Mouse (Mus musculus) CH12.LX (cell line): ENCODE results near the gene Robo3. TPM values are rescaled to one million over a fixed set of nuclear protein-coding genes. Genes with fewer than 3 reads are reported as not detected.
A peak's percentile ranks its signal among the peaks of the same experiment; 100 is the strongest.

Experiments
- DNase-seq: peaks from one replicate; pipeline ENCODE4 v3.0.0-alpha.2; 2013; ENCODE audit errors: extremely low read depth
- H3K27ac ChIP-seq: 2 replicates; pipeline ENCODE4 v1.5.1; 2012; ENCODE audit warnings: low read depth, mild to moderate bottlenecking, control low read depth, moderate library complexity; ENCODE audit not compliant: insufficient read depth
- H3K27me3 ChIP-seq: replicated peaks from 2 replicates; pipeline ENCODE3; 2012; ENCODE audit warnings: inconsistent platforms
- H3K36me3 ChIP-seq, 2 experiments: replicated peaks in 1 of 2; 2 replicates each; pipeline versions ENCODE3 to v1.6.1; 2012; ENCODE audit warnings: inconsistent platforms in 1 of 2, low read length in 1 of 2, mild to moderate bottlenecking in 1 of 2, mixed read lengths in 1 of 2, moderate library complexity in 1 of 2; ENCODE audit not compliant: control insufficient read depth in 1 of 2, insufficient read depth in 1 of 2
- H3K4me1 ChIP-seq, 2 experiments: 2 replicates each; pipeline ENCODE4 v1.6.1; 2012; ENCODE audit warnings: inconsistent platforms in 1 of 2, moderate library complexity in 1 of 2; ENCODE audit not compliant: insufficient read depth in 2 of 2, control insufficient read depth in 1 of 2
- H3K4me2 ChIP-seq: 2 replicates; pipeline ENCODE4 v1.6.1; 2012; ENCODE audit warnings: low read depth, mild to moderate bottlenecking, control low read depth; ENCODE audit not compliant: poor library complexity, insufficient read depth, severe bottlenecking
- H3K4me3 ChIP-seq, 3 experiments: fragments of 150-350 bp in 1 of 3; sonication (generic) in 1 of 3; replicated peaks in 1 of 3; 2 replicates each; pipeline versions ENCODE3 to v1.5.1; 2011 to 2012; ENCODE audit warnings: low read depth in 2 of 3, low read length in 2 of 3, mild to moderate bottlenecking in 2 of 3, moderate library complexity in 2 of 3, control low read depth in 1 of 3, improper control_type of control experiment in 1 of 3, inconsistent platforms in 1 of 3, mixed read lengths in 1 of 3; ENCODE audit not compliant: poor library complexity in 1 of 3
- H3K79me2 ChIP-seq: replicated peaks from 2 replicates; pipeline ENCODE4 v1.6.1; 2012; ENCODE audit warnings: mild to moderate bottlenecking, moderate library complexity; ENCODE audit not compliant: control insufficient read depth, poor library complexity, insufficient read depth, severe bottlenecking; ENCODE audit errors: extremely low read depth
- H3K9ac ChIP-seq: 2 replicates; pipeline ENCODE4 v1.6.1; 2012; ENCODE audit warnings: low read depth, mild to moderate bottlenecking, control low read depth, moderate library complexity; ENCODE audit not compliant: insufficient read depth
- H3K9me3 ChIP-seq: replicated peaks from 2 replicates; pipeline ENCODE3; 2012; ENCODE audit warnings: low read length, inconsistent platforms, mixed read lengths
- CTCF ChIP-seq, 2 experiments: IDR thresholded peaks in 1 of 2; conservative IDR thresholded peaks in 1 of 2; 2 replicates each; pipeline ENCODE4 v1.5.1; 2011 to 2012; ENCODE audit warnings: low read depth in 2 of 2, low read length in 2 of 2, improper control_type of control experiment in 1 of 2, inconsistent platforms in 1 of 2, mild to moderate bottlenecking in 1 of 2, moderate library complexity in 1 of 2
- E2F4 ChIP-seq: IDR thresholded peaks from 2 replicates; pipeline ENCODE4 v1.6.1; 2011; ENCODE audit warnings: low read depth, low read length, improper control_type of control experiment; ENCODE audit not compliant: insufficient replicate concordance
- ELF1 ChIP-seq: IDR thresholded peaks from 2 replicates; pipeline ENCODE4 v1.6.1; 2014; ENCODE audit warnings: low read depth, mild to moderate bottlenecking, inconsistent platforms, low read length, improper control_type of control experiment
- ETS1 ChIP-seq: conservative IDR thresholded peaks from 2 replicates; pipeline ENCODE4 v1.6.1; 2012; ENCODE audit warnings: low read depth, mild to moderate bottlenecking, inconsistent platforms, low read length, improper control_type of control experiment, moderate library complexity
- GABPA ChIP-seq: IDR thresholded peaks from 2 replicates; pipeline ENCODE4 v1.6.1; 2012; ENCODE audit warnings: low read depth, low read length, improper control_type of control experiment, inconsistent platforms; ENCODE audit not compliant: insufficient replicate concordance
- IRF4 ChIP-seq: IDR thresholded peaks from 2 replicates; pipeline ENCODE4 v1.6.1; 2014; ENCODE audit warnings: low read depth, mild to moderate bottlenecking, inconsistent platforms, low read length, improper control_type of control experiment
- KAT2A ChIP-seq: IDR thresholded peaks from 2 replicates; pipeline ENCODE4 v1.6.1; 2012; ENCODE audit warnings: low read length, improper control_type of control experiment, inconsistent platforms; ENCODE audit not compliant: insufficient replicate concordance
- MAZ ChIP-seq: IDR thresholded peaks from 2 replicates; pipeline ENCODE4 v1.6.1; 2012; ENCODE audit warnings: low read depth, mild to moderate bottlenecking, inconsistent platforms, low read length, improper control_type of control experiment, moderate library complexity
- MYC ChIP-seq: IDR thresholded peaks from 2 replicates; pipeline ENCODE4 v1.6.1; 2011; ENCODE audit warnings: low read depth, mild to moderate bottlenecking, improper control_type of control experiment, low read length
- NRF1 ChIP-seq: IDR thresholded peaks from 2 replicates; pipeline ENCODE4 v1.6.1; 2014; ENCODE audit warnings: low read depth, mild to moderate bottlenecking, inconsistent platforms, low read length, improper control_type of control experiment, moderate library complexity
- POLR2A ChIP-seq: IDR thresholded peaks from 2 replicates; pipeline ENCODE4 v1.6.1; 2011; ENCODE audit warnings: low read depth, mild to moderate bottlenecking, improper control_type of control experiment, low read length
- RAD21 ChIP-seq: IDR thresholded peaks from 2 replicates; pipeline ENCODE4 v1.6.1; 2011; ENCODE audit warnings: low read depth, mild to moderate bottlenecking, low read length, improper control_type of control experiment, moderate library complexity
- SMC3 ChIP-seq: IDR thresholded peaks from 2 replicates; pipeline ENCODE4 v1.6.1; 2011; ENCODE audit warnings: low read depth, low read length, improper control_type of control experiment
- TCF12 ChIP-seq: IDR thresholded peaks from 2 replicates; pipeline ENCODE4 v1.6.1; 2014; ENCODE audit warnings: low read depth, mild to moderate bottlenecking, inconsistent platforms, low read length, improper control_type of control experiment
- UBTF ChIP-seq: IDR thresholded peaks from 2 replicates; pipeline ENCODE4 v1.6.1; 2012; ENCODE audit warnings: low read depth, mild to moderate bottlenecking, inconsistent platforms, low read length, improper control_type of control experiment, moderate library complexity
- ZNF384 ChIP-seq: IDR thresholded peaks from 2 replicates; pipeline ENCODE4 v1.6.1; 2012; ENCODE audit warnings: low read depth, low read length, improper control_type of control experiment, inconsistent platforms
- dilution Hi-C: fragments of 300-500 bp; cut with MboI; formaldehyde crosslinking; loops from 2 replicates; pipeline ENCODE4 v1.14.3; 2020; ENCODE audit warnings: low sequenced_read_pairs; ENCODE audit not compliant: extremely low pct_unique_long_range_greater_than_20kb, extremely low pct_ligation_motif_present
- in situ Hi-C: fragments of 300-500 bp; cut with MboI; formaldehyde crosslinking; loops from 3 replicates; pipeline ENCODE4 v1.14.3; 2019; ENCODE audit warnings: low sequenced_read_pairs, low pct_ligation_motif_present, low pct_unique_long_range_greater_than_20kb, mixed read lengths
- polyA plus RNA-seq: library from polyadenylated mRNA; unstranded; fragments of >175 nt; gene quantifications from 2 replicates; pipeline ENCODE4 v1.2.1, GENCODE M21; 2012; ENCODE audit warnings: low read depth; ENCODE audit not compliant: insufficient read length
- total RNA-seq, 2 experiments: library from RNA; depleted of rRNA; stranded (reverse); fragments of 300-350 nt in 1 of 2; fragments of >200 nt in 1 of 2; gene quantifications; 2 replicates each; pipeline ENCODE4 v1.2.3; 2012 to 2014

Gene Robo3
- total and polyA plus RNA-seq, 3 experiments, result 0.41 to 0.76 (median 0.59) TPM

- Histone ChIP-seq H3K79me2 (no peaks in the 10 kb centered on the region), H3K27me3 (peaks cover 47% of the 10 kb centered on the region), H3K4me3 (no peak overlapping the region), H3K36me3 (no peaks in the 10 kb centered on the region), H3K4me1 (peaks cover 17 to 31% of the 10 kb centered on the region in 2 experiments), H3K27ac (no peak overlapping the region), H3K9me3 (no peaks in the 10 kb centered on the region), H3K4me2 (peak overlapping the region; percentile 48), H3K9ac (no peak overlapping the region)
- no peak for TF ChIP-seq MYC
- peak; percentile 35 for TF ChIP-seq MAZ
- peak in 1 of 2 experiments; percentile 80; a peak in 2 of 4 replicates for TF ChIP-seq CTCF (conservative IDR thresholded peaks at IDR 0.05 in 1 of 2, IDR thresholded peaks at IDR 0.05 in 1 of 2; ENCODE audit: low read depth in 2 of 2, low read length in 2 of 2)
- TF ChIP-seq UBTF, result 0 out of 2 replicates have a peak, but pooled peaks have one; percentile 39
- peak; percentile 47 for TF ChIP-seq NRF1
- no peak for TF ChIP-seq ETS1
- TF ChIP-seq IRF4, result peak; percentile 40; the same call in 1 of the 2 replicates
- no peak for TF ChIP-seq GABPA
- peak; percentile 41 for TF ChIP-seq SMC3
- TF ChIP-seq POLR2A, result 0 out of 2 replicates have a peak, but pooled peaks have one; percentile 28
- peak; percentile 32 for TF ChIP-seq RAD21
- TF ChIP-seq TCF12, result peak; percentile 31; the same call in 1 of the 2 replicates
- peak; percentile 40; the same call in 1 of the 2 replicates for TF ChIP-seq ELF1
- DNase-seq, result peak; percentile 92
- dilution Hi-C loops (no loop called here), in situ Hi-C loops (loop anchor here (10.0 to 25.0 kb wide), 3 partner anchors 124 to 517 kb away; no protein-coding TSS in a partner anchor)
Measured at GRCm38 (mm10) chr9:37420676-37421075, 12.4 kb downstream of the Robo3 start.

GRCm38 (mm10) chr9:37418791-37419190 lies 14.3 kb downstream of the Robo3 start:
- no peak for DNase-seq
- Histone ChIP-seq H3K4me2 (no peak overlapping the region), H3K79me2 (no peaks in the 10 kb centered on the region), H3K36me3 (no peaks in the 10 kb centered on the region), H3K9ac (no peak overlapping the region), H3K9me3 (no peaks in the 10 kb centered on the region), H3K4me1 (peaks cover 17 to 31% of the 10 kb centered on the region in 2 experiments), H3K27ac (no peak overlapping the region), H3K4me3 (no peak overlapping the region), H3K27me3 (peaks cover 34% of the 10 kb centered on the region)
- no peak for TF ChIP-seq KAT2A
- TF ChIP-seq ZNF384, result no peak
- 0 out of 2 replicates have a peak, but pooled peaks have one; percentile 8 for TF ChIP-seq IRF4
- no peak for TF ChIP-seq E2F4
- in situ Hi-C loops, result loop anchor here (25.0 kb wide), 1 partner anchor 519 kb away; no protein-coding TSS in a partner anchor
- dilution Hi-C loops, result no loop called here
